Mouse (Mus musculus) olfactory bulb, adult 2 months (tissue): Measurements from ENCODE around the gene Slc5a3. TPM values are rescaled to one million over a fixed set of nuclear protein-coding genes. Genes with fewer than 3 reads are reported as not detected.
A peak's percentile ranks its signal among the peaks of the same experiment; 100 is the strongest.

ENCODE experiments used
- H3K27ac ChIP-seq: fragments of 200-500 bp; 2 replicates; pipeline ENCODE4 v1.5.1; 2012; ENCODE audit warnings: low read depth, low read length; ENCODE audit not compliant: insufficient read depth
- H3K4me1 ChIP-seq: fragments of 200-500 bp; 2 replicates; pipeline ENCODE4 v1.6.1; 2012; ENCODE audit warnings: low read length; ENCODE audit not compliant: control insufficient read depth, insufficient read depth
- H3K4me3 ChIP-seq: fragments of 200-500 bp; 2 replicates; pipeline ENCODE4 v1.5.1; 2012; ENCODE audit warnings: mild to moderate bottlenecking, low read depth, low read length, moderate library complexity; ENCODE audit not compliant: insufficient read depth
- CTCF ChIP-seq: fragments of 200-500 bp; IDR thresholded peaks from 2 replicates; pipeline ENCODE4 v1.5.1; 2012; ENCODE audit warnings: low read depth, mild to moderate bottlenecking, low read length, moderate library complexity; ENCODE audit not compliant: insufficient read depth
- POLR2A ChIP-seq: fragments of 200-500 bp; IDR thresholded peaks from 2 replicates; pipeline ENCODE4 v1.6.1; 2012; ENCODE audit warnings: mild to moderate bottlenecking, low read depth, low read length, moderate library complexity; ENCODE audit not compliant: insufficient read depth
- WGBS: fragments of 180-500 bp; shearing (Covaris S2); methylation state at CpG from one replicate; pipeline ENCODE4 v1.1.7; 2018; 5-methylcytosine and 5-hydroxymethylcytosine counted together
- polyA plus RNA-seq: library from polyadenylated mRNA; stranded (reverse); fragments of >200 nt; gene quantifications from 2 replicates; pipeline ENCODE4 v1.2.4, GENCODE M21; 2012; ENCODE audit warnings: low replicate concordance; ENCODE audit not compliant: missing spikeins, insufficient read depth, insufficient read length

The Slc5a3 gene
- polyA plus RNA-seq, 1 experiment, result not detected

DNA sequence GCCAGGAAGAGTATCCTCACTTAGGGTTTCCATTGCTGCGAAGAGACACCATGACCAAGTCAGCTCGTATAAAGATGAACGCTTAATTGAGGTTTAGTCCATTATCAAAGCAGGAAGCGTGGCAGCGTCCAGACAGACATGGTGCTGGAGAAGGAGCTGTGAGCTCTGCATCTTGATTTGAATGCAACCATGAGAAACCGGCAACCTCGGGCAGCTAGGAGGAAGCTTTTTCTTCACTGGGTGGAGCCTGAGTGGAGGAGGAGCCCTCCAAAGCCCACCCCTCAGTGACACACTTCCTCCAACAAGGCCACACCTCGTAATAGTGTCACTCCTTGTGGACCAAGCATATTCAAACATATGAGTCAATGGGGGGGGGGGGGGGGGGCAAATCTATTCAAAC, 71.7 kb downstream of the Slc5a3 start:
- peaks cover 10% of the 10 kb centered on the region for H3K4me1 ChIP-seq
- 93% methylated on average over 8 of the region's 8 CpGs for WGBS
- H3K4me3 ChIP-seq, result no peak overlapping the region
- TF ChIP-seq POLR2A, result no peak
- no peak for TF ChIP-seq CTCF
- no peak overlapping the region for H3K27ac ChIP-seq

DNA sequence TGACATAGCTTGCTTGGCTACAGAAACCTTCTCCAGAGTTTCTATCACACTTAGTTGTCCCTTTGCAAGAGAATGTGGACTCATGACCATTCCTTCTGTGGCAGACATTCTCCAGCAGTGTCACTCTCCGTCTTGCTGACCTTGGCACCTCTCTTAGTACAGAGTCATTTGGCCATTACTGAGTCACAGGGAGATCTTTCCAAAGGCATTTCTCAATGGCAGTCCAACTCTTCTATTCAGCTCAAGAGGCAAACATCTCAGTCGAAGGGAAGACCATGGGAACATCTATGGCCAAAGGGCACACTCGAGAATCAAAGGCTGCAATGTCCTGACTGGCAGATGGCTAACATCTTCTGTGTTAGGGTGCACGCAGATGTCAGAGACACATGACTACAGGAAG, 74.4 kb downstream of the Slc5a3 start:
- Histone ChIP-seq H3K27ac (no peak overlapping the region), H3K4me3 (no peak overlapping the region), H3K4me1 (peaks cover 15% of the 10 kb centered on the region)
- TF ChIP-seq CTCF, result no peak
- no peak for TF ChIP-seq POLR2A
- WGBS, result 83% methylated on average over 4 of the region's 4 CpGs

DNA sequence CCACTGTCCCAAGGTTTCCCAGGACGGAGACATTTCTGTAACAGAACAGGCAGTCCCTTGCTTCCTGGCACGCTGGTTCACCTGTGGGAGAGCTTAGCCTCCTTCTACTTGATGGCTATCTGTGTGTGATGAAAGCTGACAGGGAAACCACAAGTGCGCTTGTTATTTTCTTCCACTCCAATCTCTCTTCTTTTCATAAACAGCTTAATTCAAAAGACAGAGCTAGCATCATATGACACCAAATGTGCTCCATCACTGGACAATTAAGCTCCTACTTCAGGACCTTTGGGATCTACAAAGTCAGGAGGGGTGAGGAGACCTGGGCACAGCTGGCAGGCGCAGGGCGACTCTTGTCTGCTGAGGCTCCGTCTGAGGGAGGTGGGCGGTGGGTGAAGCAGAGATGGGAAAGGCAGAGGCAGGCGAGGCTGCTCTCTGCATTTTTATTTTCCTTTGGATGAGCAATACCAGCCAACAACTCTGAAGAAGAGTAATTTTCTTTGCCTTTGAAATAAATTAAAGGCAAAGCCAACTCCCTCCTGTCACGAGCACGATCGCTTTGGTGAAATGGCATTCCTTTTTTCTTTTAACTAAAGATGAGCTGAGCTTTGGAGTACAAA, 76.1 kb downstream of the Slc5a3 start:
- TF ChIP-seq CTCF (no peak), POLR2A (no peak)
- no peak overlapping the region for H3K4me3 ChIP-seq
- 53% methylated on average over 11 of the region's 11 CpGs for WGBS
- peaks cover 18% of the 10 kb centered on the region for H3K4me1 ChIP-seq
- peak overlapping the region; percentile 53; the same call in 1 of the 2 replicates for H3K27ac ChIP-seq

DNA sequence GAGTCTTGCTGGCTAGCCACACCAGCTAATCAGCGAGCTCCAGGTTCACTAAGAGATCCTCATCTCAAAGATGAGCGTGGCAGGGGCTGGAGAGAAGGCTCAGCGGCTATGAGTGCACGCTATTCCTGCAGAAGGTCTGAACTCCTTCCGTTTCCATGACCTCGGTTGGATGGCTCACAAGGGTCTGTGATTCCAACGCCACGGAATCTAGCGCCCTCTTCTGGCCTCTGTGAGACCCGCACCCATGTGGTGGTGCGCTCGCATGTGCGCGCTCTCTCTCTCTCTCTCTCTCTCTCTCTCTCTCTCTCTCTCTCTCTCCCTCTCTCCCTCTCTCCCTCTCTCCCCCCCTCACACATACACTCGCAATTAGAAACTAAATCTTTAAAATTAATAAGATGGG, 78.2 kb downstream of the Slc5a3 start:
- TF ChIP-seq CTCF (no peak), POLR2A (no peak)
- no peak overlapping the region for H3K4me3 ChIP-seq
- H3K27ac ChIP-seq, result no peak overlapping the region
- WGBS, result 95% methylated on average over 15 of the region's 15 CpGs
- H3K4me1 ChIP-seq, result peaks cover 32% of the 10 kb centered on the region

Other genes starting within 250 kb of the Slc5a3 start
- gene Mrps6, start 52 bp upstream of the Slc5a3 start, polyA plus RNA-seq, result not detected in 2 replicates
- gene Gm49711, start within 50 bp of the Slc5a3 start, polyA plus RNA-seq, result not detected in 2 replicates
- gene Kcne2, start 234.1 kb downstream of the Slc5a3 start, polyA plus RNA-seq, result not detected in 2 replicates
- not detected in 2 replicates for gene Smim11, start 243.0 kb downstream of the Slc5a3 start, polyA plus RNA-seq